Mouse (Mus musculus) heart, postnatal 10 days (tissue): Measurements from ENCODE around the gene Prkci. TPM values are rescaled to one million over a fixed set of nuclear protein-coding genes. Genes with fewer than 3 reads are reported as not detected.
A peak's percentile ranks its signal among the peaks of the same experiment; 100 is the strongest.

Experiments used
- DNase-seq, 2 experiments: peaks; one replicate each; pipeline ENCODE4 v3.0.0; 2021
- intact Hi-C: fragments of 180-260 bp; cut with DNase I; formaldehyde crosslinking; loops from one replicate; pipeline ENCODE4 v1.15.1; 2025
- total RNA-seq, 2 experiments: library from RNA; stranded (reverse); gene quantifications; 2 replicates each; pipeline ENCODE4 v1.2.3; 2021

Gene Prkci
- 10 to 100 TPM; 18.8 to 29.8 TPM for total RNA-seq

DNA sequence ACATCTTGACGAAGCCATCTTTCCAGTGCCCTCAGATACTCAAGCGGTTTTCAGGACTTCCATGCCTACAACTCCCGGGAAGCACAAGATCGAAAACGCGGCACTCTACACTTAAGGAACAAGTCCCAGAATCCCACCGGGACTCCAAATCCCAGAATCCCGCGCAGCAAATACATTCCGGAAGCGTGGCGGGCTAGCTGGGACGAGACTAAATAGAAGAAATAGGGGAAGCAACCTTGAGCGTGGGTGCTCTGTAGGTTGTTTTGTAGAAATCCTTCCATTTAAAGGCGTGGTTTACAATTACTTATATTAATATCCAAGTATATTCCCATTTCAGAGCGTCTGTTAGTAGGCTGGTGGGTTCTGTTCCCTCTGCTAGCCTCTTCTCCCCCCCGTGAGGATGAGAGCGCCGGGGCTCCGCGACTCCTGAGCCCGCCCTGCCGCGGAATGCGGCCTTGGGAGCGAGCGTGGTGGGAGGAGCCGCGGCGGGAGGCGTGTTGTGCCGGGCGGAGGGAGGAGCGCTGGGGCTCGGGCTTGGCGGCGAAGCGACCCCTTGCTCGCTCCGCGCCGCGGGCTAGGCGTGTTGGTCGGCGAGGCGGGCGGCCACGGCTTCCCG lies at the start of gene Prkci:
TSS of gene Prkci (plus strand) at position 465 of the 616 bp plus-strand sequence.
- intact Hi-C loops: loop anchor here (5.0 kb wide), 2 partner anchors 117 to 393 kb away; partner anchors contain the start of gene Mynn
- peak; percentile 96 for DNase-seq

DNA sequence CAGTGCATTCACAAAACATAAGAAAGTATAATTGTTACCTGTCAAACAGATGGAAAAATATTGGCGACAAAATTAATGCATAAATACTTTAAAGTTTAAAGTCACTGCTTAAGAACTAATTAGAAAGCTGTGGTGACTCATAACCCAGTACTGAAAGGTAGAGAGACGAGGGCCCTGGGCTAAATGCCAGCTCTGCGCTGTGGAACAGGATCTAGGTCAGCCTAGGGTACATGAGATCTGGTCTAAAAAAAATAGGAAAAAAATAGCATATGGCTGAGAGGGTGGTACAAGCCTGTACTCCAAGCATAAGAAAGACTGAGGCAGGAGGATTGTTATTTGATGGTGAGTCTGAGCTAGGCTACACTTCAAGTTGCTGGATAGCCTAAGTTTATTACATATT lies 43.9 kb upstream of the Prkci start:
- DNase-seq: no peak
- intact Hi-C loops: no loop called here

DNA sequence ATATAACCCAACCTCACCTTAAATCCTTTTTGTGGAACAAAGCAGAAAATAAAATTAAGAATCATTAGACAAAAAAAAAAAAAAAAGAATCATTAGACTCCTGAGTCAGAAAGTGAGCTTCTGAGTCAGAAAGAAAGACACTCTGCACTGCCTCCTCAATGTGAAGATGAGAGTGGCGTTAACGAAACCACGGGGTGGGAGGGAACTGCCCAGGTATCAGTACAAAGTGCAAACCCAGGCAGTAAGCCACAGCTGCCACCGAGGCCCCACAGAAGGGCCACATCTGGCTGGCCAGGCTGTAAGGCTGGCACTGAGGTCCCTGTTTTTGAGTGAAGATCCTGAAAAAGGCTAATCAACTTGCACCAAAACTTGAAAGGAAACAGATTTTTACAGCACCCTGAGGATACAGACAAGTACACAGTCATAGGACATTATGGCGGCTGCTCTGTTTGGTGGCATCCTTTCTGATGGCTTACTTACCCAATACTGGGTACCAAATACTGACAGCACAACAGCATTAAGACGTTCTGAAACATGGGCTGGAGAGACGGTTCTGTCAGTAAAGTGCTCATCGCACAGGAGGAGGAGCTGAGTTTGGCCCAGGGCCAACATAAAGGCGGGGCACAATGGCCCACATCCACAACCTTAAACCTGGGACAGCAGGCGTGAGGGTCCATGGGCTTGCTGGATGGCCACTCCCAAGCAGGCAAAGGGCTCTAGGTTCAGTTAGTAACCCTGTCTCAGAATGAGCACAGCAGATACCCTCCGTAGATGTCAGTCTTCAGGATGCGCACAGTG lies 43.1 kb upstream of the Prkci start:
- no peak for DNase-seq
- intact Hi-C loops: no loop called here

DNA sequence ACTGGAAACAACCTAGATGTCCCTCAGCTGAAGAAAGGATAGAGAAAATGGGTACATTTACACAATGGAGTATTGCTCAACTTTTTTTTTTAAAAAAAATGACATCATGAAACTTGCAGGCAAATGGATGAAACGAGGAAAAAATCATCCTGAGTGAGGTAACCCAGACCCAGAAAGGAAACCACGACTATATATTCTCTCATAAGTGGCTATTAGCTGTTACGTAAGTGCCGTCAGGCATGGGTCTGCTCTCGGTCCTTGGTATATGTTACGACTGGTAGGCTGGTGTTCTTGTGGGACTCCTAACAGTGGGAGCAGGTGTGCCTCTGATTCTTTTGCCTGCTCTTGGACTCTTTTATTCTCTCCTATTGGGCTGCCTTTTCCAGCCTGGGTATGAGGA lies 39.2 kb upstream of the Prkci start:
- DNase-seq: no peak
- intact Hi-C loops: no loop called here

DNA sequence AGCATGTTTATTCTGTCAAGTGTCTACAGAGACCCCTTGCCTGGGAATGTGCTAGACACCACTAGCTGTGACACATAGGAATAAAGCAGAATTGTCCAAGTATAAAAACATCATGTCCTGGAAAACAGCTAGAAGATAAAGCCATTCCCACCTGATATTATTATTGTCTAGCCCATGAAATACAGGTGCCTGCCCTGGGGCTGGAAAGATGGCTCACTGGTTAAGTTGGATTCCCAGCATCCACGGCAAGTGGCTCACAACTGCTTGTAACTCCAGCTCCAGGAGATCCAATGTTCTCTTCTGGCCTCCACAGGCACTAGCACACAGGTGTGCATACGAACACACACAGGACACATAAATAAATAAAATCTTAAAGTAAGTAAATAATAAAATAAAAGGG lies 36.8 kb upstream of the Prkci start:
- no peak for DNase-seq
- intact Hi-C loops: no loop called here

DNA sequence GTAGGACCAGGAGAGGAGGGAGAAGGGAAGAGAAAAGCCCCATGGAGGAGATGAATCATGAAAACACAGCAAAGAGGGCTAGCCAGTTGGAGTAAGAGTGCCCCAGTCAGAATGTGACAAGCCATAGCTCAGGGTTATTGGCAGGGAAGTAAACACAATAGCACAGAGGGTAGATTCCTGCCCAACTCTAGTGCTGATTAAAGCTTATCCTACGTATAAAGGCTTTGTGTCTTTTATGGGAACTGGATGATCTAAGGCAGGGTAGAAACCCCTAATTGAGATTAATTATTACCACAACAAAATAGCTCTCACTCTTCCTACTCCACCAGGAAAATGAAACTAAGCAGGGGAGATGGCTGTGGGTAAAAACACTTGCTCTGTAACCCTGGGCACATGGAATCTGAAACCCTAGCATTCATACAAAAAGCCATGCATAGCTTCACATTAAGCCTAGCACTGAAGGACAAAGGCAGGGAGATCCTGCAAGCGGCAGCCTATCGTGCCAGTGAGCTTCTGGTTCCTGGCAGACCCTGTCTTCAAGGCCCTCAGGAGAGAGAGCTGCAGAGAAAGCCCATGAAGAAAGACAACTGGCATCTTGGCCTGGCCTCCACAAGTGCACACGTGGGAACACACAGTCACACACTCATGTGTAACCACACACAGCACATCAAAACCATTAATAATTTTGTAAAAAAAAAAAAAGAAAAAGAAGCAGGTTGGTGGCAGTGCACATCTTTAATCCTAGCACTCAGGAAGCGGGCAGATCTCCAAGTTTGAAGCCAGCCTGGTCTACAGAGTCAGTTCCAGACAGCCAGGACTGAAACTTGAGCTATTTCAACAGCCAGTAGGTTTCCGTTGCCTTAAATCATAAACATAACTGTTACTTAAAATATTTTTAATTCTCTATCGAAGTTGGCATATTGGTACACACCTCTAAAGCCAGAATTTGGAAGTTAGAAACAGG lies 35.4 kb upstream of the Prkci start:
- DNase-seq: no peak
- intact Hi-C loops: no loop called here

DNA sequence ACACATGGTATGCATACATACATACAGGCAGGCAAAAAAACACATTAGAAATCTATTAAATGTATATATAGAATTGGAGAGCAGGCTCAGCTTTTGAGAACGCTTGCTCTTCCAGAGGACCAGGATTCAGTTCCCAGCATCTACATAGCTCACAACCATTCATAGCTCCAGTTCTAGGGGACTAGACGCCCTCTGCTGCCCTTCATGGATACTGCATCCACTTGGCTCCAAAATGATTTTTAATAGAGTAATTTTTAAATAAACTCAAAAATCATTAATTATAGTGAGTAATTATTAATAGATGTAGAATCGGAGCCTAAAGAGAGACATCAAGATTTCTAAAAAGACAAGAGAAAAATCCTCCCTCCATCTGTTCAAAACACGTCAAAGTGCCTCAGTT lies 32.4 kb upstream of the Prkci start:
- intact Hi-C loops: no loop called here
- DNase-seq: no peak

DNA sequence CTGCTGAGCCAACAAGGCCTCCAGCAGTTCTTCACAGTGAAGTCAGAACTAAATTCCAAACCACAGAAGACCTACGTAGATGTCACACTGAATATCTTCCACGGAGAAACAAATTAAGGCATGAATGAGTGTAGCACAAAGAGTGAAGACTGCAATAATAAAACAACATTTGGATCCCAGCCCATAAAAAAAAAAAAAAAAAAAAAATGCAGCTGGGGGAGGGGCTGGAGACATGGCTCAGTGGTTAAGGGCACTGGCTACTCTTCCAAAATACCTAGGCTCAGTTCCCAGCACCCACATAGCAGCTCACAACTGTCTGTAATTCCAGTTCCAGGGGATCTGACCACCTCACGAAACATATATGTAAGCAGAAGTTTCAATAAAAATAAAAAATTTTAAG lies 31.3 kb upstream of the Prkci start:
- DNase-seq: no peak
- intact Hi-C loops: no loop called here

DNA sequence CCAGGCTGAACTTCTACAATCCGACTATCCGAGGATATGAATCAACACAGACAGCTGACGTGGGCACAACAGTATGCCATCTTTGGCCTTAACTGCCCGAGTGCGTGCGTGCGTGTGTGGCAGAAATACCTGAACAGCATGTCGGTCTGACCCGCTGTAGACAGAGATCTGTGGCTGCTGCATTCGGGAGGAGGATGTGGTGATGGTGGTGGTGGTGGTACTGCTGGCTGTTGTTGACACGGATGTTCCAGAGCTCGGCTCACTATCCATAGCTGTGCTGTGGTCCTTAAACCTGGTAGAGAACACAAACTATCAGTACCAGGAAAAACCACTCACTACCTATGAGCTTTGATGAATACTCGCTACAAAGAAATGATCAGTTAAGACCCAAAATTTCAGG lies 29.9 kb upstream of the Prkci start:
- intact Hi-C loops: loop anchor here (5.0 kb wide), 1 partner anchor 168 kb away; no protein-coding TSS in a partner anchor

DNA sequence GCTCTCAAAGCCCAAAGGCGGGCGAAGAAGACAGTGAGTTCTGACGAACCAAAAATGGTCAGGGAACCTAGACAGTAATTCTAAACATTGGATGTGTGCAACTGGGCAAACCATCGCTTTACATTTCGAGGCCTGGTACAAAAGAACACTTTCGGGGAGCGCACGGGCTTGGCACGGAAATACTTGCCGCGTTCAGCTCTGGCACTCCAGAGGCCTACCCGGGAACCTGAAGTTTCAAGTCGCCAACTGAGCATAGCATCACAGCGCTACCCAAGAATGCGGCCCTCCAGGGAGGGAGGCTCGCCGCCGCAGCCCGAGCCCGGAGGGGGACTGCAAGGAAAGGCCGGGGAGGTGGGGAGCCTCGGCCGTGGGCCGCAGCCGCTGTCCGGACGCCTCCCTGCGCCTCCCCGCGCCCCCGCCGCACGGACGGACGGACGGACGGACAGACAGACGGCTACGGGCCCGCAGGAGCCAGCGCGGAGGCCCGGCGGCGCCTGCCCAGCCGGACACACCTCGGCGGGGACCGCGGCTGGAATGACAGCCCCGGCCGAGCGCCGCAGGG lies 26.9 kb upstream of the Prkci start:
- intact Hi-C loops: loop anchor here (5.0 kb wide), 1 partner anchor 171 kb away; no protein-coding TSS in a partner anchor
- DNase-seq: peak; percentile 57 to 63

More for the DNA sequence above, 29.9 kb upstream of the Prkci start:
- no peak for DNase-seq

DNA sequence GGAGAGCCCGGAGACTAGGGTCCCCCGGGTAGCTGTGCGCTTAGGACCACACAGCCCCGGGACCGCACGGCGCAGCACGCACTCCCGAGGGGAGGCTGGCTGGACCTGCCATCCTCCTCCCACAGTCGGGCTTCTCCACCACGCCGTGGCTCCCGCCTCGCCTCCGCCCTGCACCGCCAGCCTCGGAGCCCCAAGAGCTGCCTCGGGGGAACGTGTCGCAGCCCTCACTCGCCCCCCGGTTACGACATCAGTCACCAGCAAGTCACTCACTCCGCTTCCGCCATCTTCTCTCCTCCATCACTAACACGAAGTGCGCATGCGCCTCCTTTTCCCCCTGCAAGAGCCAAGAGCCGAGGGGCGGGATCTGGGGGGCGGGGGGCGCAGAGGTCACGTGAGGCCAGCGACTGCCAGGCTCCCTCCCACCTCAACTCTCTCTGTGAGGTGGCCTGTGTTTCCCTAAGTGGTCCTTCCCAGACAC lies 26.4 kb upstream of the Prkci start, which contains the start of gene Phc3:
TSS of gene Phc3 (minus strand) at position 312 of the 478 bp plus-strand sequence.
- intact Hi-C loops: loop anchor here (5.0 kb wide), 1 partner anchor 172 kb away; no protein-coding TSS in a partner anchor
- peak; percentile 93 to 95 for DNase-seq

DNA sequence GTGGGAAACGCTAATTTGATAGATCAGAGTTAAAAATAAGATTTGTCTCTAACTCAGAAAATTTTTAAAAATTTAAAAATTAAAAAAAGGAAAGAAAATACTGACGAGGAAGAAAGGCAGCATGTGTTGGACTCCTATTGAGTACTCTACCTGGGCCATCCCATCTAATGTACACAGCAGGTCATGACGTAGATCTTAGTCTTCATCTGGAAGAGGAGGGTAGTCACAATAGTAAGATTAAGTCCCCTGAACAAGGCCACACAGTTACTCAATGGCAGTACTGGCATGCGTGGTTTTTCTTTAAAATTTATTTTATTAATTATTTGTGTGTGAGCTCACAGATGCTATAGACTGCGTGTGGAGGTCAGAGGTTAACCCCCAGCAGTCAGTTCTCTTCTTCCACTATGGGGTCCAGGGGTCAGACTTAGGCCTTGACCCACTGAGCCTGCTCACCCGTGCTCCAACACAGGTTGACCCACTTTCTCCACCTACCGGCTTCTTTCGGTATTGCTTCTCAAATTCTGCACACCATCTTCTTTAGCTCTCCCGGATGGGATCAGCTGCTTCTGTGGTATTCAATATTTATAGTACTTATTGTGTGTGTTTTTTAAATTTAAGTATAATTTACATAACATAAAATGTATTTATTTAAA lies 20.3 kb upstream of the Prkci start:
- intact Hi-C loops: loop anchor here (1.0 to 10.0 kb wide), 2 partner anchors 160 to 279 kb away; no protein-coding TSS in a partner anchor
- DNase-seq: peak; percentile 65 to 83

DNA sequence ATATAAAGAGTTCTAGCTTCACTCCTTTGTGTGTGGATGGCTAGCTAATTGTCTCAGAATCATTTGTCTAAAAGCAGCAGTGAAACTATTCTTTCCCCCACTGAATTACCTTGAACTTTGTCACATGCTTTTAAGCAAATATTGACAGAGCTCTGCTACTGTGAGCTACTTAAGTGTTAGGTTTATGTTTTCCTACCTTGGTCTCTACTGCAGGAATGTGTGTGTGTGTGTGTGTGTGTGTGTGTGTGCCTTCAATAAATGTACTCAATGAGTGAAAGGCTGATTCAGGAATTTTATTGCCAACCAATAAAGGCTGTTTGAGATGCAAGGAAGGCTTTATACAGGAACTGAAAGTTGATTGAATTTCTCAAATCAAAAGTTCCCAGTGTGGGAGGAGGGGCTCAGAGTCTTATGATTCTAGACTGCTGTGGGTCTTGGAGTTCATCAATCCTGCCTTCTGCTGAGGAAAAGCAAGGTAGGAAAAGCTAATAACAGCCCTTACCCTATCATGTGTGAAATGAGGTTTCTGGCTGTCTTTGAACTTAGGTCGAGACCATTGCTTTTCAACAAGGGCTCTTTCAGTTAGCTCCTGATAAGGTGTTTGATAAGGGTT lies 18.4 kb upstream of the Prkci start:
- intact Hi-C loops: loop anchor here (10.0 kb wide), 1 partner anchor 158 kb away; no protein-coding TSS in a partner anchor
- no peak for DNase-seq

DNA sequence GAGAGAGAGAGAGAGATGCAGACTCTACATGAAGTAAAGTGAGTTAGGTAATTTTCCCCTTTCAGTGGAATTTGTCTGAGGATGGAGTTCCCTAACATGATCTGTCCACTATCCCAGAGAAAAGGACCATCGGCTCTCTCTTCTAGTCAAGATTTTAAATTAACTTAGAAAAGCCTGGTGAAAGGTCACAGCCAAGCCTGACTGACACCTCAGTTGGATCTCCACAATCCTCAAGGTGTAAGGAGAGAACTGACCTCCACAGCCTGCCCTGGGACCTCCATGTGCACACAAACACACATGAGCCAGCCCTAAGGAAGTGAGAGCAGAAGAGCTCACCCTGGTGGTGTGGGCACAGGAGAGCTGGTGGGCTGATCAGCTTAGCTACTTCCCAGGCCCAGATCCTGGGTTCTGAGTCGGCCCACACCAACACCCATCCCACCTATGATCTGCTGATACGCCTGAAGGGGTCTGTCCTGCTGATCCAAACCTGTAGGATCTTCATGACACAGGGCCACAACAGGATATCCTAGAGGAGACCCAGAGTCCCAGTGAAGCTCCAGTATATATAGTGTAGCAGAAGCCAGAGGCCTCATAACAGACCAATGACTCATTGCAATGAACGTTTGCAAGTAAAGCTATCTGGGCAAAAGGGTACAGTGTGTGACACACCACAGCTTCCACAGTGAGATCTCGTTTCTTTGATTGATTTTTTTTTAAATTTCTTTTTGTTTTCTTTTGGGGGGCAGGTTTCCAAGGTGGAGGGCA lies 13.7 kb upstream of the Prkci start:
- intact Hi-C loops: no loop called here
- DNase-seq: no peak

DNA sequence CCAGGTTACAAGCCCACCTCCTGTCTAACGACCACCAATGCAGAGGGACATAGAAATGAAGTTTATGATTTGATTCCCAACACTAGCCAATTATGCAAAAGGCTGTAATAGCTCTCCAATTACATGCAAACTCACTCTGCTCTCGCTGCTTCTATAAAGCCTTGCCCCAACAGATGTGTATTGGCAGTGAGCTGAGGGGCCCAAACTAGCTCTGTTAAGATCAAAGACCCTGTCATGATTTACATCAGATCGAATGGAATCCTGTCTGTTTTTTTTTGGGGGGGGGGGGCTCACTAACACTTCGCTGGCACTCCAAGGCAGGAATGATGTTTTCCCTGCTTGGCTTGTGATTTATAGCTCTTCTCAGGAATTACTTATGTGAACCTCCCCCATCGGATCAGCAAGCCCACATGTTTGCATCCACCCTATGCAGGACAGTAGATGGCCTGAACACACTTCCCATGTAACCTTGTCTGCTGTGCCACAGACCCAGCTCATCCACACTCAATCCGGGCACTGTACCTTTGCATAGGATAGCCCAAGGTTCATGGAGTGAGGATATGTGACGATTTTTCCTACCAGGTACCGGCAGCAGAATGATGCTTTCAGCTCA lies 12.5 kb upstream of the Prkci start:
- intact Hi-C loops: no loop called here
- DNase-seq: no peak

DNA sequence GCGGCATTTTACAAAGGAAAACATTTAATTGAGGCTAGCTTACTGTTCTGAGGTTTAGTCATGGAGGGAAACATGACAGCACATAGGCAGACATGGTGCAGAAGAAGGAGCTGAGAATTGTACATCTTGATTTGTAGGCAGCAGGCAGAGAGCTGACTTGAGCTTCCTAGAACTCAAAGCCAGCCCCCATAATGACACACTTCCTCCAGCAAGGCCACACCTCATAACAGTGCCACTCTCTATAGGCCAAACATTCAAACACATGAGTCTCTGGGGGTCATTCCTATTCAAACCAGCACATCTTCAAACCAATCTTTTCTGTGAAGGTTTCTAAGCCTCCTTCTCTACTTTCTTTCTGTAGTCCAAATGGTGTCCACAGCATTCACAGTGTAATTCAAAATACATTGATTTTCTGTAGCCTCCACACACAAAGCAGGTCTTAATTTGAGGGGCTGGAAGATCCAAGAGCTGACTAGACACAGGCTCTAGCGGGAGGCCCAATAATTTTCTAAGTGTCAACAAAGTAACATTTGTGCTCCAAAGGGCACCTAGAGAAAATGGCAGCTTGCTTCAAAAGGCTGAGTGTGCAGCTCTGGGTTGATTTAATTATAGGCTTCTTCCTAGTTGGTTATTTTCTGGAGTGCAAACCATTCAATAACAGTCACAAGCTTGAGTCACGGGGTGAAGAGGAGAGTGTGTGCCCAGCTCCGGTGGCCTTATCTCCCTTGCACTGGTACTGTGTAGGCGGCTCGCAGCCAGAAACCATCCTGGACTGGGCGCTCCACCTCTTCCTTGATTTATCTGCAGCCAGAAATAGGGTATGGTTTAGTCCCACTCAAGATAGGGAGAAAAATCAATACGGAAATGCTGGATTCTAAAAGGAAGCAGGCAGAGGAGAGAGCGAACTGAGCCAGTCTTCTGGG lies 7.9 kb upstream of the Prkci start:
- peak; percentile 56 to 58 for DNase-seq
- intact Hi-C loops: no loop called here

DNA sequence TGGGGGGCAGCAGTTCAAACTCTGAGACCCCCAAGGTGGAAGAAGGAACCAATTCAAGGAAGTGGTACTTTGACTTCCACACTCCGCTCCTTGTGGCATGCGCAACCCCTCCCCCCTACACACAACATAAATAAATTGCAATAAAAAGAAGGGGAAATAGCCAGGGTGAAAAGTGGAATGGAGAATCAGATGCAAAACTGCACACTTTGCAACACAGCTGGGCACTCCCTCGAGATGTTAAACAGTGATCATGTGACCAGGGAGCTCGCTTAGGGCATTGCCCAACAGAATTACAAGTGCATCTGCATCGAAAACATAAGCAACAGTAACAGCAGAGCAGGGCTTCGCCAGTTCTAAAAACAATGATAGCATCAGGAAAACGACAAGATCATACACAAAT lies 3.4 kb upstream of the Prkci start:
- intact Hi-C loops: no loop called here

More for the DNA sequence above, 3.4 kb upstream of the Prkci start:
- DNase-seq: no peak
